Mouse (Mus musculus) lung, postnatal 0 days (tissue): ENCODE results near the gene Zranb3.

Experiments used
- CTCF ChIP-seq: IDR thresholded peaks from 2 replicates; pipeline ENCODE4 v1.5.1; 2016; ENCODE audit warnings: antibody characterized with exemption, mild to moderate bottlenecking
- EP300 ChIP-seq: IDR thresholded peaks from 2 replicates; pipeline ENCODE4 v1.6.1; 2016; ENCODE audit warnings: antibody characterized with exemption, mild to moderate bottlenecking, control low read depth

DNA sequence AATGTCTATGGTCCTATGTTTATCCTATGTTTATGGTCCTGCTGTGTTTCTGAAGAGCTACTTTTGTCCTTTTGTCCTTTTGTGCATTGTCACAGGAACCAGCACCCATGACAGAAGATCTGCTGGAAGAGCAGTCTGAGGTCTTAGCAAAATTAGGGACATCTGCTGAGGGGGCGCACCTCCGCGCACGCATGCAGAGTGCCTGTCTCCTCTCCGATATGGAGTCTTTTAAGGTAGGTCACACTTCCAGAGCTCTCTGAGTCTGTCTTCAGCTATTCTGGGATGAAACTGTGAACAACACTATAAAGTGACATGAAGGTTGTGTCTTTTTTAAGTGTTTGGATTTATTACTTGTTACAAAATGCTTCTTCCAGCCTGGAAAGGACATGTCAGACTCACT is 168.5 kb downstream of the Zranb3 start:
- TF ChIP-seq CTCF = no peak
- TF ChIP-seq EP300 = no peak
